Mouse (Mus musculus) MN1 (cell line): ENCODE measurements at regions not wholly inside any gene's neighbourhood (a gene's known extent, or its start where the extent isn't known, plus 50 kb on each side); places are given as distances from the start of the nearest gene placed in this dataset.

ENCODE experiments used
- DNase-seq: peaks from one replicate; pipeline ENCODE4 v3.0.0-alpha.2; 2016; ENCODE audit warnings: low spot score

DNA sequence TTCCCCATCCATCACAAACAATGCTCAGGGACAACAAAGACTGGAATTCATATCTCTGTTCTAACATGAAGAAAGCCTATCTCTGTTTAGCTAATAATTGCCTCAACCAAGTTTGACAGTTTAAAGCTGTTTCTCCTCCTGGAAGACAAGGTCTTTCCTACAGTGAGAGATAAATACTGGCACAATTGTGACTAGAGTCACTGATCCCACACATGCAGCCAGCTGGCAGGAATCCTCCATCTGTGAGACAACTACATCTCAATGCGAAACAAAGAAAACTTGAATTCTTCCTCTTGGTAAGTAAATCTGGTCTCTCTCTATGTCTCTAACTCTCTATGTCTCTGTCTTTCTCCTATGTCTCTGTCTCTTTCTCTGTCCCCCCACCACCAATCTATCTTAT, 239.1 kb upstream of the Nsun2 start:
- no peak for DNase-seq

DNA sequence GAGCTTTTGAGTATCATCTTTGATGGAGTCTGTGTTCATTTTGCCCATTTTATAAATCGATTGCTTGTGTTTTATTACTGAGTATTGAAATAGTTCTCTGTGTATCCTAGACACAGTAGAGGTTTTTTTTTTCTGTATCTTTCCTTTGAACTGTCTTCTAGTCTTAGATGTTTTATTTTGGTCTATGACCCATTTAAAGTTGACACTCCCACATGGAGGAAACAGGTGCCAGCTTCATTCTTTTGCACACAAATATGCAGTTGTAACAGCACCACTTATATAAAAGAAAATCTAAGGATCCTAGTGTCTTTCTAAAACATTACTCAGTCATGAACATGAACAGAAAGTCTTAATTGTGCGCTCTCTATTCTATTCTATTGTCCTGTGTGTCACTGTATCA, 230.2 kb upstream of the Nsun2 start:
- no peak for DNase-seq

DNA sequence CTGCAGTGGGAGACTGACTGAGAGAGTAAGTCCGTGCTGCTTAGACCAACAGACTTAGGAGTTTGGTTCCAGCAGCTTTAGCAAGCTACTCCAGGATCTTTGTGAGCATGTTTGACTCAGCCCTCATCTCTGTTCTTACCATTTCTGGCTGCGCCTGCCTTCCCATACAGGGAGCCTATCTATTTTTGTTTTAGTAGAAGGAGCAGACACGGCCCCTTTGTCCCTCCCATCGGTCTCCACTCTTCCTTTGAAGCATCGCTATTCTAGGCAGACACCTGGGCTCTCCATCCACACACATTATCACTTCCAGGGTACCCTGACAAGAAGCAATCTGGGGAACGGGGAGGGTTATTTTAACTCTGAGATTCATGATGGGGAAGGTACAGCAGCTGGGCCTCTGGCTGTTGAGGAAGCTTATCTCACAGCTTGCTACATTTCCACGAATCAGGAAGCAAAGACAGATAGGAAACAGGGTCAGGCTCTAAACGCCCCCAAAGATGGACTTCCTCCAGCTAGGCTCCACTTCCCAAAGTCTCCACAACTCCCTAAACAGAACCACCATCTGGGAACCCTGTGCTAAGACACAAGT, 203.0 kb upstream of the Nsun2 start:
- DNase-seq, result no peak

DNA sequence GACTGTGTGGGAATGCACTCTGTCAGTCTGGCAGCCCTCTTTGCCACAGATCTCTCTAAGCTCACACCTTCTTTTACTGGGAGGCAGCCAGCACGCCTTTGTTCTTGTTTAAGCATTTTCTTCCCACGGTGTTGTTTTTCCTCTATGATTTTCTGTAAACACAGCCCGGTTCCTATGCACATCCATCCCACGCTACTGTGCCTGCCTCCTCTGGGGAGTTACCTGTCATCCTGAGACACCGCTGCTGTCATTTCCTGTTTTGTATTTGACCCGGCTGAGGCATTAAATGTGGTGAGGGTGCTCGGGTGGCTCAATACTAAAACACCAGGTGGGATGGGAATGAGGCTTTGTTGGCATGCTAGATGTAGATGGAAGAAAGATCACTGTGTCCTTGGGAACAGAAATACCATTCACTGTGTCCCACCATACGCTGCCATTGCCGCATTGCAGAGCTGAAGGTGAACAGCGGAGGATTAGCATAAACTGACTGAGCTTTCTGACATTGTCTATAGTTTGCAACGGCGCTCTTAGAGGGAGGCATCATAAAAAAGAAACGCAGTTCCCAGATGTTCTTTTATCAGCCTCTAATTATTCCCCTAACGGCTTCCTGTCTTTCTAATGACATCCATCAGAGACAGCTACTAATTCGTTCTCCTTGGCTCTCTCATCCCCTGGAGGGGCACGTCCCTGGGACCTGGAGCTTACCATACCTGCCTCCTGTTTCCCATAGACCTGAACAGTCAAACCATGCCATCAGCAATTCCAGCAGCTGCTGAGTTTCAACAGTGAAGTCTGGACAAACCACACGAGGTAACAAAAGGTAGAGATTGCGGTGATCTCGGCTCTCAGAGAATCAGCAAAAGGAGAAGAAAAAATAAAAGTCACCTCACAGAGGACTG, 201.8 kb upstream of the Nsun2 start:
- DNase-seq, result no peak

DNA sequence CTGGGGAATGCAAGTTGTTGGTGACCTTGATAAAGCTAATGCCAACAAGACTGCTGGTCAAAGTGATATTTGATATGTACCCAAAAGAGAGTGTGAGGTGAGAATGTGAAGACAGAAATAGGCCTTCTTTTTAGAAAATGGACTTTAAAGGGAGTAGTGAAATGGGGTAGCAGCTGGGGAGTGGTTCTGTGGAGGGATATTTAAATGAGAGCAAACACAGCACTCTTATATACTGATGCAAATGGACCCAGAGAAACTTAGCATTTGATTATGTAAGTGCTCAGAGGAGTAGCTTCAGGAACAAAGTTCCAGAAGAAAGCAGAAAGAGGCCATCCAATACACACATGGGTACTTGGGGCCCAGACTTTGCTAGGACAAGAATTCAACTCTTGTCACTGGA, 189.7 kb upstream of the Nsun2 start:
- no peak for DNase-seq

DNA sequence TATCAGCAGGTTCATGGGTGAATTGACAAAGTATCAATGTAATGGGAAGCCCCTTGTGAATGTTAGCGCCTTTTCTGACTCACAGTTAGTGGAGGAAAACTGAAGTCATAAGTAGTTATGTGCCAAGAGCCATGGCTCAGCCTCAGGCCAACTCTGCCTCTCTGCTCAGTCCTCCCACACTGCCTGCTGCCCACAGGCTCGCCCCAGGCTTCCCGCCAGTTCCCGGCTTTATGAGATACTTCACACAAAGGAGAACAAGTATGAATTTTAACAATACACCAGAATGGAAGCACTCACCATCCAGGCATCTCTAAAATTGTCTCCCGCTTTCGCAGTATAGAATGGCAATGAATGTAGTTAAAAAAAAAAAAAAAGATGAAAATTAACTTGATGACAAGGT, 176.1 kb upstream of the Nsun2 start:
- no peak for DNase-seq

DNA sequence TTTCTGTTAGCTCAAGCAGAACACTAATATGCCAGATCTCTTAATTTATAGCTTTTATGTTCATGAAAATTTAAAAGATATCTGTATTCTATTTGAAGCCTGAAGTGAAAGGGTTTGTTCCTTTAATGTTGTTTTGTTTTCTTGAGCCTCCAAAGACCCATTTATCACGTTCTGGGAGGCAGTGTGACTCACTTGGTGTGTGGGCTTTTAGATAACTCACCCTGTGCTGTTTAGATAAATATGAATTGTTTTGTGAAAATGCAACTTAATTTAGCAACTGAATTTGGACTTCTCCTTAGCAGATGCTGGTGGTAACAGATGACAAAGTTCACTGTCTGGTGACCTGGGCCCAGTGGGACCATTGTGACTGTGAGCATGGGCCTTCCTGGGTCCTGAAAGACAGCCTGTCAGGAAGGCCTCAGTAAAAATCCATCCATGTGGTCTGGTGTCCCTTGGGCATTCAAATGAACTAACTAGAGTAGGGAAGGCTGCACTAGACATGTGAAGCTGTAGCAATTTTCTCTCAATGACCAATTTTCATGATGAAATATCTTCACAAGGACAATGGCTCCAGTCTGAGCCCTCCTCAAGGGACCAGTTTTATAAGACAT, 167.6 kb upstream of the Nsun2 start:
- no peak for DNase-seq

DNA sequence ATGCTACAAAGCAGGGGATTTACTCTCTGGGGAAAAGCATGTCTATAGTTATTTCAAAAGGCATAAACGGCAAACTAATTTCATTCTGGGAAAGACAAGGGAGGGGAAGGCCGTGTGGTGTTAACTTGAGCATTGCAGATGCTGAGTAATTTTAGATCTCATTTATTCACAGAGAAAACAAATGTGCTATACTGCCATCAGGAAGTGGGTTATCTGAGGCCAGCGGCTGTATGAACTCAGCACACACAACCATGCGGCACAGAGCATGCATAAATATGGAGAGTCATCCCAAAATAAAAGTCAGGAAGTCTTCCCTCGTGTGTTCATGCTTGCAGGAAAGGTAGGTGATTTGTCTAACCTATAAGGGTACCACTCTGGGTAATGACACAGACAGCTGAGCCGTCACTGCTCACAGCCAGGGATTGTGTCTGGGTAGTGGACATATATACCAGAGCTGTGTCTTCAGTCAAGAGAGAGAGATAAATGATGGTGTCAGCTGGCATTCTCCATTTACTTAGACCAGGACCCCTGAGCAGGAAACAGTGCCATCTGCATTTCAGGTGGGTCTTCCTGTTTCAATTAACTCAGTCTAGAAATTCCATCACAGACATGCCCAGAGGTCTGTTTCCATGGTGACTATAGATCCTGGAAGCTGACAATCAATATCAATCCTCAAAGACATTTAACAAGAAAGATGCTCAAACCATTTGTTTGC, 160.3 kb upstream of the Nsun2 start:
- DNase-seq, result no peak

DNA sequence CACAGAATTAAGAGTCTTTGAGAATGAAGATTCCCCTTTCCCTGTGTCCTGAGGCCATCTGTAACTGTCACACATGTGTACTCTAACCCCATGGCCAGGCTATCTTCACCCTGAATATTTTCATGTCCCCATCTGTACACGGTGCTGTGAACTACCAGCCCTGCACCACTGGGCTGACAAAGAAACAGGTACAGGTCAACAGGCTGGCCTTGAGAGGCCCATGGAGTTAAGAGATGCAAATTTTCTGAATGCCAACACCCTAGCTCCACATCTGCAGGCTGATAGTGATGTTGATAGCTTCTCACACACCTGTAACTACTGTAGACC, 159.8 kb upstream of the Nsun2 start:
- DNase-seq, result no peak

DNA sequence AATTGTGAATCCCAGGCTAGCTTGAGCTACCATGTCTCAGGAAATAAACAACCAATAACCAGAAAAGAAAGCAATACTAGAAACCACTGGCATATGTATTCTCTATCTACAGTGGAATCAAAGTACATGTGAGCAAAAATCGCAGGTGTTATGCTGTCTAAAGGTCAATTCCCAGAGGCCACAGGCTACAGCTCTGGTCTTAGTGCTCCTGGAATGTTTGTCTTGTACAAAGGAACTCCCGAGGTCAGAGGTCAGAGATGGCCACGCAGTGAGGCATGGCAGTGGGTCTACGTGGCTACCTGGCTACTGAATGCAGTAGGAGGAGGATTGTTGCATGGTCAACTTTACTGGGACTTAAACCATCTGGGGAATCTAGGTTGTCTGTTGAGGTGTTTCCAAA, 153.1 kb upstream of the Nsun2 start:
- no peak for DNase-seq

DNA sequence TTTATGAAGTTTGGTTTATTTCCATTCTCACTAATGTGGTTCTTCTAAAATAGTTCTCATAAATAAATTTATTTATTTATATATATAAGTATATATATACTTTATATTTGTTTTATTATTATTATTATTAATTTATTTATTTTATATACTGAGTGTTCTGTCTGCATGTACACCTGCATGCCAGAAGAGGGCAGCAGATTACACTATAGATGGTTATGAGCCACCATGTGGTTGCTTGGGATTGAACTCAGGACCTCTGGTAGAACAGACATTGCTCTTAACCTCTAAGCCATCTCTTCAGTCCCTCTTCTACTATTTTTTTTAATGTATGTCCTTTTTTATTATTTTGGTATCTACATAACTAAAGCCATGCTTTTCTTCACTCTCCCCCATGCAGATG, 148.8 kb upstream of the Nsun2 start:
- DNase-seq, result no peak

DNA sequence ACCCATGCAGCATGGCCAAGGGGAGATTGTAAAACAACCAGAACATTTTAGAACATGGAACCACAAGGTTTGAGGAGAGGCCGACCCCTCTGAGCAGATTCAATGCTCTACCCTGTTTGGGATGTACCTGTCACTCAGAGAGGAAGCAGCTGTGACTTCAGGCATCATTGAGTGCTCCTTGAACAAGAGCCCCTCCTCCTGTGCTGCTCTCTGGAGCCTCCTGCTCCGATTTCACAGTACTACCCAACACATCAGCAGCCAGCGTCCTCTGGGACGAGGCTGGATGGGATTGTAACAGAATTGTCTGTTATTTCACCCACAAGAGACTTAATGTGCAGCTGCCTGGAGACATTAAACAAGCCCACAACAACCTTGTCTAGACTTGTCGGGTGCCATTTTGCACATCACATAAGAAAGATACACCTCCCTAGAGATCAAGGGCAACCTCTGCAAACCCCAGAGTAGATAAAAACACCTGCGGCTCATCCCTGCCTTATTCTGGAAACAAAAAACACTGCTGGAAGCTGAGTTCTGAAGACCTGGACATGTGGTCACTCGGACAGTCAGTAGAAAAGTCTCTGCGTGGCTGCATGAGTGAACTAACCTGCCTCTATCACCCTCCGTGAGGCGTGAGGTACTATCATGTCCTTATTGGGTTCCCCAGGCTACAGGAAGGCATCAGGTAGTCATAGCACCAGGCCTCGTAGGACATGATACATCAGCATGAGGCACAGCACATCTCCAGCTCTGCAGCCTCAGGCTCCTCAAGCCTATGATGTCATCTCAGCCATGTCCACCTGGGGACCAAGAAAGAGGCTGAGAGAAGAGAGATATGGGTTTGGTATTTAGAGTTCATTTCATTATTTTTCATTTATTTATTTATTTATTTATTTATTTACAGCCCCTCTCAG, 140.4 kb upstream of the Nsun2 start:
- DNase-seq, result no peak

DNA sequence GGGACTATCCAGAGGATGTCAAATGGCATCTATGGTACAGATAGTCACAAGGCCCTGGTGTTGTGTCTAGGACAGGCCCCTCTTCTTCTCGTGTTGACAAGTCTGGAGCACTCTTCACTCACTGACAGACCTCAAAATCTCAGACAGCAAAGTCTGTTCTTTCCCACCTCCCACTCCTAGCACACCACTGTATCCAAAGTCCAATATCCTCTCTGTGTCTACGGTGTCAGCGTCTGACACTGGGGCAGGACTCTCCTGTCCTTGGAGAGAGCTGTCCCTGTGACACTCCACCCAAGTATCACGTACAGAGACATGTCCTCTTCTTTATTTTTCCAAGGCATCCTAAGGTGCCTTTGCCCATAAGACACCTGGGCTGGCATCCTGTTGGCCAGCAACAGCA, 139.0 kb upstream of the Nsun2 start:
- no peak for DNase-seq

DNA sequence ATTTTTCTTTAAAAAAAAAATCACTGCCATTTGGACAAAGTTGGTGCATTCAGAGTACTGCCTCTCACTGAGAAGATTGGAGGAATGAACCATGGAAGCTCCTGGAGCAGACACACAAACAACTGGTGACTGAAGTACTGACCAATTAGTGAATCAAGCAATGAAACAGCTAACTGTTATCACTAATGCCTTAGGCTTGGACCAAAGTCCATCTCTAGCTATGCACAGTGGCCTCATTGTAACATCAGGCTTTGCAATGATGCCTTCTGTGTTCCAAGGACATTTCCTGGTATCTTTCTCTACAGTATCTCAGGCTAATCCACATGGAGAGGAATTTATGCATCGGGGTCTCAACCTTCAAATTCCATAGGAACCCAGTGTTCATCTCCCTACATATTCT, 123.2 kb upstream of the Nsun2 start:
- no peak for DNase-seq

DNA sequence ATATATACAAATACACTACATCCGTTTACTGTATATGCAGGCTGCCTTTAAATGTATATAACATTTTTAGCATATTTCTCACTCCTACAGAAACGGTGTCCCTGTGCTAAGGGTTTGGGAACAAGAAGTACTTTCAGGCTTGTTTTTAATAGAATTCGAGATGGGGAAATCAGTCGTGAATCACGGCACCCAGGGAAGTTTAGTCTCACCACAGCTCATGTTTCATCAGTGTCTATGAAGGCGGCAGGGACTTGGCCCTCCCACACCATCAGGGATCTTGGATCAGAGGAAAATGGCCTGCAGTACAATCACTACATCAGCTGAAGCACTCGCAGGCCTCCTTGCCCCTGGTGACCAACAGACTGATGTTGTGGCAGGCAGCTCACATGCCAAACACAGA, 118.7 kb upstream of the Nsun2 start:
- no peak for DNase-seq

DNA sequence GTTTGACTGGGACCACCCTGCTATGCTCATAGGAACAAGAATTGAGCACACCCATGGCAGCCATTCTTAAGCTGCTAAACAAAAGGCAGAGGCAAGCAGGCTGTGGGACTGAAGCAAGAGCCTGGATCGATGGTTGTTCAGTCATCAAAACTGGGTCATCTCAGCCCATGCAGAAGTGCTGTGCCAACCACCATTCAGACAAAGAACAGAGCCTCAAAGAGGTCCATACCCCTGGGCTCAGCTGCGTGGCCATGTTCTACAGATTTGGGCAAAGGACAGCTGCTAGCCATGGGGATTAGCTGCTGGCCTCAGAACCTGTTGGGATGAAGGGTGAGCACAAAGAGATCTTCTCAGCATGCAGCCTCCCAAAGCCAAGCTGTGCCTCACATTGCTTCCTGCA, 116.8 kb upstream of the Nsun2 start:
- no peak for DNase-seq

DNA sequence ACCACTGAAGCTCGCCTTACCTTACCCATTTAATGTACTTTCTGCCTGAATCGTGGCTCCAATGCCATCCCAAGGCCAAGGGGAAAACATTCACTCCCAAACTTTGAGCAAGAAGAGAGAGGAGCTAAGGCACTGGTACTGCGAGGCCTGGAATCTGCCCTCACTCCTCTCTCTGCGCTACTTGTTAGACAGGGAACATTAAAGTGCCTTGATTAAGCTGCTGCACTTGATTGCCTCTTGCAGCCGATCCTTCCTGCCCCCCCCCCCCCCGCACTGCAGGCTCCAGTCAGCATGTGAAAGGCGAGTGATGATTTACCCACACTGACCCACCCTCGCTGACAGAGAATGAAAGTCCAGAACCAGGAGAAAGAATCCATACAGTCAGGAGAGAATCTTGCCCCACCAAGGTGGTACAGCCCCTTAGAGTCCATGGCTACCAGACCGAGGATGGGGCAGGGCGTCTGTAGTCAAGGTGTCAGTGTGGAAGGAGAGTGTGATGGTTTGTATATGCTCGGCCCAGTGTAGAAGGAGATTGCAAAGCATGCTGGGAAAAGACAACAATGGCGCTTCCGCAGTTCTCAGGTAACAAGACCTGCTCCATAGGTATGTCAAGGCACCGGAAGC, 115.6 kb upstream of the Nsun2 start:
- DNase-seq, result no peak

DNA sequence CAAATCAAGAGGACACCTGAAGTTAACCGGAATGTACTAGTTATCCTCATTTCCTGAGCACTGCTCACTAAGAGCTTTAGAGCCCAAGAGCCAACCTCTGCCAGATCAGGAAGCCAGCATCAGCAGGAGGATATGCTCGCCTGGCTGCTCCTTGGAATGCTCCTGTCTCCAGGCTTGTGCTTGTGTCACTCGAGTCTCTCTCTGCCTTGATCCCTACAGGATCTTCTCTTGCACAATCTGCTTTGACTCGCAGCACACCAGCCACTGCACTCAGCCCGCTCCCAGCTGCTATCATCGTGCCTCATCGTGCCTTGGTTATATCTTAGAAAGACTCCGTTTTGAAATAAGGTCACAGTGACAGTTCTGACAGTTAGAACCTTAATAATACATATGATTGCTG, 113.4 kb upstream of the Nsun2 start:
- DNase-seq, result no peak

DNA sequence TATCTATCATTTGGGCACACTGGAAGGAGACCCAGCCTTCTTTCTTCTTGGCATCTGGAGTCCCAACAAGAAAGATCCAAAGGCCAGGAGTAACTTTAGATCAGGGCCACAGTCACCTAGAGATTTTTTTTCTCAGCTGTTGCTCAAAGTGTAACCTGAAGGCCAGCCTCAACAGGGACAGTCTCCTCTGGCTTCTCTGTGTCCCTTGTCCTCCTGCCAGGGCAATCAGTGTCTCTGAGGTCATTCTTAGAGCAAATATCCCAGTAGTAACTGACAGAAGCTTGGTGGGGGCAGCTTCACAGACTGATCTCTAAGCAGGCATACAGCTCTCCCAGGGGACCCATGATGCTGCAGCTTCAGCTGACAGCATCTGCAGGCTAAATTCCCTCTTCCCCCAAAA, 111.6 kb upstream of the Nsun2 start:
- DNase-seq, result no peak

DNA sequence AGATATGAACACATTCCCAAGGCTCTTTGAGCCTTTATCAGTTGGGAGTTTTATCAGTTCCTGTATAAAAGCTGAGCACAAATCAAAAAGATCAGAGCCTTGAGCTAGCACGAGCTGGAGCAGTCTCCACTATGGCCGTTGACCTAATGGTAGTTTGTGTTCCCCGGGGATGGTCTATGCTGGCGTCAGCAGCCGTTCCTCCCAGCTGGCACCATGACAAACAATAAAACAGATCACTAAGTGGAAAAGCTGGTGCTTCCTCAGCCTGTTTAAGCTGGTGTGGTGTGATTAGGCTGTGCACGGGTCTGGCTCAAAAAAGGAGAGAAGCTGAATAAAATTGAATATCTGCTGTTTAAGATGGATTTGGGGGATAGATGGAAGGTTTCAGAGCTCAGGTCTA, 107.4 kb upstream of the Nsun2 start:
- peak; percentile 71 for DNase-seq

DNA sequence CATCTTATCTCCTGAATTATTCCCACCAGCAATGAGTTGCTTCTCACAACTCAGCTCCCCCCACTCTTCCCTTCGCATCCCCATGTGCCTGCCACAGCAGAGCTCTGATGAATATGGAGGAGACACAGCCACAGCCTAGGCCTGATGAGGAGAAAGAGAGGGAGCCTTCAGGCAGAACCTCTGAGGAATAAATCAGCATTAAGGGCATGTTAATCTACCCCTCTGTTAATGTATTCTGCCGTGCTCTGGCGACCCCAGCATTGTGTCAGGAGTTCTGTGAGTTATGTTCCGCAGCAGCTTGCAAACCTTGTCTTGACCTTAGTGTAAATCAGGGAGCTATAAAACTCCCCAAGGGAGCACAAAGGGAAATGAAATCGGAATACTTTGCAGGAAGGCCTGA, 104.0 kb upstream of the Nsun2 start:
- DNase-seq, result no peak
